21 mouse cellular contexts compared by ENCODE assay signal in the genomic region with DNA sequence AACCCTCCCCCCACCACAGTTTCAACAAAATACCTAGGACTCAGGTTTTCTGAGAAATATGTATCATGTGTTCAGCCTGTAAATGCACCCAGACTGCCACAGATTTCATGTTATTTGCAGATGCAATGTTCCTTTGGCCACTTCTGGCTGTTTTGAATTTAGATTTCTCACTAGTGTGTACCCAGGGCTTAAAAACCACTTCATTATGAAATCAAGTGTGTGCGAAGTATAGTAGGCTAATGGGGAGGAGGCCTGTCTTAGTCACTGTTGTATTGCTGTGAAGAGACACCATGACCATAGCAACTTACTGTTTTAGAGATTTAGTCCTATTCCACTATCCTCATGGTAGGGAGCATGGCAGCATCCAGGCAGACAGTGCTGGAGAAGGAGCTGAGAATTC.
DNase-seq lines count a peak whose midpoint lies in the region; ATAC-seq and TF ChIP-seq lines count a peak whose summit lies in the region.
"Had no signal": no experiment of that assay in that cellular context is flagged by ENCODE, and none has a peak within 500 bp of the region (broad histone marks: within the 10 kb centered on the region; RNA-seq: fewer than 3 reads in every experiment).

No protein-coding gene starts in this region.

- no peaks in the 10 kb centered on the region for H3K27me3 ChIP-seq in heart, embryonic 15.5 days
- H3K27me3 ChIP-seq in lung, postnatal 0 days (replicated peaks; ENCODE audit: insufficient read depth, low read length), result no peaks in the 10 kb centered on the region
- H3K27me3 ChIP-seq: Patski had no signal

- no peak overlapping the region for H3K4me2 ChIP-seq in heart, embryonic 15.5 days
- no peak overlapping the region for H3K4me2 ChIP-seq in lung, postnatal 0 days (replicated peaks; ENCODE audit: low read depth, low read length)

- DNase-seq in heart, postnatal 10 days, result no peak
- DNase-seq in lung, postnatal 0 days (ENCODE audit: low spot score), result peak; percentile 67
- DNase-seq in lung, postnatal 4 days, result no peak
- peak; percentile 37 for DNase-seq in lung, postnatal 25 days (ENCODE audit: low spot score)
- DNase-seq in lung, adult 2 months, result no peak
- DNase-seq in lung, postnatal 36 days, result peak; percentile 32
- DNase-seq in lung, postnatal 14 days, result no peak
- DNase-seq: adrenal gland, adult 2 months; adrenal gland, adult 8-10 months; adrenal gland, postnatal 10 days; adrenal gland, postnatal 14 days; adrenal gland, postnatal 25 days; adrenal gland, postnatal 36 days; B cell, adult 2 months; cerebellum, adult 11 months; cerebellum, adult 11-12 months had no signal

- H3K27ac ChIP-seq in heart, embryonic 15.5 days, result no peak overlapping the region
- no peak overlapping the region for H3K27ac ChIP-seq in lung, postnatal 0 days (ENCODE audit: low read length)

- no peak for TF ChIP-seq POLR2A in lung, adult 2 months (IDR thresholded peaks at IDR 0.05; ENCODE audit: borderline replicate concordance, extremely low read depth, low read depth, low read length)

- ATAC-seq in heart, embryonic 15.5 days (replicated peaks; ENCODE audit: insufficient number of reproducible peaks, insufficient read depth, low FRiP score, low read depth), result 0 out of 2 replicates have a peak, but pooled peaks have one; percentile 18
- ATAC-seq in lung, postnatal 0 days, result peak; percentile 88
- ATAC-seq: activated CD4-positive, CD25-positive, alpha-beta regulatory T cell, adult 4 months; CD4-positive, CD25-positive, alpha-beta regulatory T cell, adult 4 months; Patski had no signal

- no peak overlapping the region for H3K4me3 ChIP-seq in heart, embryonic 15.5 days
- H3K4me3 ChIP-seq in lung, postnatal 0 days (ENCODE audit: low read depth, low read length), result no peak overlapping the region
- H3K4me3 ChIP-seq in lung, adult 2 months (replicated peaks; ENCODE audit: extremely low read depth, low read depth, low read length), result no peak overlapping the region

- no peaks in the 10 kb centered on the region for H3K36me3 ChIP-seq in heart, embryonic 15.5 days
- no peaks in the 10 kb centered on the region for H3K36me3 ChIP-seq in lung, postnatal 0 days (ENCODE audit: insufficient read depth, low read length)
- H3K36me3 ChIP-seq: G1E had no signal

- no peaks in the 10 kb centered on the region for H3K4me1 ChIP-seq in heart, embryonic 15.5 days (replicated peaks)
- no peaks in the 10 kb centered on the region for H3K4me1 ChIP-seq in lung, postnatal 0 days (ENCODE audit: insufficient read depth, low read depth, low read length)
- H3K4me1 ChIP-seq in lung, adult 2 months (ENCODE audit: control insufficient read depth, insufficient read depth, low read length), result no peaks in the 10 kb centered on the region

- intact Hi-C loops in heart, postnatal 10 days (cut with DNase I), result no loop called here

- TF ChIP-seq CTCF in lung, postnatal 0 days (IDR thresholded peaks at IDR 0.05), result no peak
- no peak for TF ChIP-seq CTCF in lung, adult 2 months (IDR thresholded peaks at IDR 0.05; ENCODE audit: insufficient read depth, low read length)

- H3K9ac ChIP-seq in heart, embryonic 15.5 days, result no peak overlapping the region
- H3K9ac ChIP-seq in lung, postnatal 0 days (replicated peaks; ENCODE audit: low read depth), result no peak overlapping the region

- WGBS in heart, embryonic 15.5 days, result 89% methylated on average over 1 of the region's 1 CpGs
- WGBS in lung, postnatal 0 days, result 54% methylated on average over 1 of the region's 1 CpGs
- 91% methylated on average over 1 of the region's 1 CpGs for WGBS in lung, adult 2 months

- H3K9me3 ChIP-seq in heart, embryonic 15.5 days (replicated peaks), result no peaks in the 10 kb centered on the region
- H3K9me3 ChIP-seq in lung, postnatal 0 days (ENCODE audit: low read length), result no peaks in the 10 kb centered on the region
- H3K9me3 ChIP-seq: G1E had no signal

- no peak for TF ChIP-seq EP300 in lung, postnatal 0 days (IDR thresholded peaks at IDR 0.05)

Comparison
In these comparisons a context has a peak if more than half of its experiments do, and no peak if none do; other contexts are left out.
1. DNase-seq: peak in lung, postnatal 0 days (single experiment), lung, postnatal 25 days (single experiment) and lung, postnatal 36 days (single experiment); none in heart, postnatal 10 days (0 of 2), lung, postnatal 4 days (0 of 2), lung, adult 2 months (single experiment) and lung, postnatal 14 days (single experiment).